Mouse (Mus musculus) embryonic facial prominence, embryonic 10.5 days (tissue): ENCODE data around the gene Opcml. TPM values are rescaled to one million over a fixed set of nuclear protein-coding genes. Genes with fewer than 3 reads are reported as not detected.

ENCODE experiments used
- DNase-seq: peaks from one replicate; pipeline ENCODE4 v3.0.0-alpha.2; 2017; ENCODE audit warnings: low spot score
- H3K27ac ChIP-seq: fragments of 300-500 bp; sonication (generic); replicated peaks from 2 replicates; pipeline ENCODE4 v1.5.1; 2016; ENCODE audit warnings: mild to moderate bottlenecking
- H3K27me3 ChIP-seq: fragments of 300-500 bp; sonication (generic); replicated peaks from 2 replicates; pipeline ENCODE4 v1.6.1; 2016; ENCODE audit warnings: low read depth, mild to moderate bottlenecking; ENCODE audit not compliant: poor library complexity, severe bottlenecking
- H3K36me3 ChIP-seq: fragments of 300-500 bp; sonication (generic); replicated peaks from 2 replicates; pipeline ENCODE4 v1.6.1; 2016; ENCODE audit warnings: mild to moderate bottlenecking, moderate library complexity
- H3K4me1 ChIP-seq: fragments of 300-500 bp; sonication (generic); 2 replicates; pipeline ENCODE4 v1.6.1; 2016
- H3K4me3 ChIP-seq: fragments of 300-500 bp; sonication (generic); 2 replicates; pipeline ENCODE4 v1.5.1; 2016; ENCODE audit warnings: mild to moderate bottlenecking, moderate library complexity
- H3K9me3 ChIP-seq: fragments of 300-500 bp; sonication (generic); 2 replicates; pipeline ENCODE4 v1.6.1; 2016; ENCODE audit warnings: mild to moderate bottlenecking
- WGBS: fragments of 180-500 bp; shearing (Covaris S2); methylation state at CpG from one replicate; pipeline ENCODE4 v1.1.7; 2016; 5-methylcytosine and 5-hydroxymethylcytosine counted together
- microRNA-seq: library from miRNA; unstranded; fragments of <30 nt; microRNA quantifications from one replicate; pipeline ENCODE4, GENCODE M21; 2017
- polyA plus RNA-seq: library from polyadenylated mRNA; unstranded; fragments of >200 nt; fragmentation: Nextera tagmentation; extraction: Ambion mirVana; gene quantifications from 2 replicates; pipeline ENCODE4 v1.2.1, GENCODE M21; 2016

Gene Opcml
- polyA plus RNA-seq, 1 experiment from 2014 or later: 0.52 TPM

- Histone ChIP-seq H3K4me3 (no peak overlapping the region), H3K27ac (no peak overlapping the region), H3K36me3 (no peaks in the 10 kb centered on the region), H3K9me3 (no peaks in the 10 kb centered on the region), H3K4me1 (no peaks in the 10 kb centered on the region), H3K27me3 (no peaks in the 10 kb centered on the region)
- no peak for DNase-seq
- WGBS: 74% methylated on average over 1 of the region's 1 CpGs
These were observed 1092.0 kb downstream of the Opcml start for GRCm38 (mm10) chr9:28882566-28882965.

GRCm38 (mm10) chr9:28891611-28892010 is 1101.0 kb downstream of the Opcml start:
- 89% methylated on average over 8 of the region's 8 CpGs for WGBS
- no peaks in the 10 kb centered on the region for H3K9me3 ChIP-seq
- H3K4me3 ChIP-seq: no peak overlapping the region

GRCm38 (mm10) chr9:28903291-28903690 is 1112.7 kb downstream of the Opcml start:
- WGBS: 89% methylated on average over 1 of the region's 1 CpGs
- DNase-seq: no peak

More at GRCm38 (mm10) chr9:28891611-28892010, 1101.0 kb downstream of the Opcml start:
- H3K27ac ChIP-seq: no peak overlapping the region
- H3K4me1 ChIP-seq: no peaks in the 10 kb centered on the region
- no peaks in the 10 kb centered on the region for H3K36me3 ChIP-seq
- no peak for DNase-seq
- H3K27me3 ChIP-seq: no peaks in the 10 kb centered on the region

GRCm38 (mm10) chr9:28909738-28910137 is 1119.2 kb downstream of the Opcml start:
- no peak for DNase-seq
- Histone ChIP-seq H3K9me3 (no peaks in the 10 kb centered on the region), H3K36me3 (no peaks in the 10 kb centered on the region), H3K27me3 (no peaks in the 10 kb centered on the region), H3K27ac (no peak overlapping the region), H3K4me1 (no peaks in the 10 kb centered on the region), H3K4me3 (no peak overlapping the region)
- 85% methylated on average over 4 of the region's 4 CpGs for WGBS

More at GRCm38 (mm10) chr9:28903291-28903690, 1112.7 kb downstream of the Opcml start:
- Histone ChIP-seq H3K27me3 (no peaks in the 10 kb centered on the region), H3K4me3 (no peak overlapping the region), H3K4me1 (no peaks in the 10 kb centered on the region), H3K9me3 (no peaks in the 10 kb centered on the region), H3K36me3 (no peaks in the 10 kb centered on the region), H3K27ac (no peak overlapping the region)

- DNase-seq: no peak
- no peak overlapping the region for H3K27ac ChIP-seq
- no peaks in the 10 kb centered on the region for H3K4me1 ChIP-seq
- H3K27me3 ChIP-seq: no peaks in the 10 kb centered on the region
- H3K36me3 ChIP-seq: no peaks in the 10 kb centered on the region
- WGBS: 66% methylated on average over 13 of the region's 13 CpGs
- H3K4me3 ChIP-seq: no peak overlapping the region
- no peaks in the 10 kb centered on the region for H3K9me3 ChIP-seq
These were observed 1121.1 kb downstream of the Opcml start for GRCm38 (mm10) chr9:28911571-28912185.

- Histone ChIP-seq H3K9me3 (no peaks in the 10 kb centered on the region), H3K27me3 (no peaks in the 10 kb centered on the region), H3K4me3 (no peak overlapping the region), H3K36me3 (no peaks in the 10 kb centered on the region), H3K4me1 (no peaks in the 10 kb centered on the region), H3K27ac (no peak overlapping the region)
- WGBS: 79% methylated on average over 2 of the region's 2 CpGs
- no peak for DNase-seq
These were observed 1141.5 kb downstream of the Opcml start for GRCm38 (mm10) chr9:28932069-28932468.

- Histone ChIP-seq H3K27ac (no peak overlapping the region), H3K4me3 (no peak overlapping the region), H3K4me1 (peaks cover 3% of the 10 kb centered on the region; the same call in 1 of the 2 replicates), H3K9me3 (no peaks in the 10 kb centered on the region), H3K36me3 (no peaks in the 10 kb centered on the region), H3K27me3 (no peaks in the 10 kb centered on the region; the same call in 1 of the 2 replicates)
- DNase-seq: no peak
- 86% methylated on average over 6 of the region's 6 CpGs for WGBS
These were observed 1146.6 kb downstream of the Opcml start for GRCm38 (mm10) chr9:28937163-28937562.

- no peaks in the 10 kb centered on the region for H3K36me3 ChIP-seq
- peaks cover 3% of the 10 kb centered on the region; the same call in 1 of the 2 replicates for H3K4me1 ChIP-seq
- H3K9me3 ChIP-seq: no peaks in the 10 kb centered on the region
- H3K4me3 ChIP-seq: no peak overlapping the region
- peak; percentile 22 for DNase-seq
- H3K27me3 ChIP-seq: no peaks in the 10 kb centered on the region; the same call in 1 of the 2 replicates
- 69% methylated on average over 2 of the region's 2 CpGs for WGBS
- H3K27ac ChIP-seq: no peak overlapping the region
These were observed 1147.4 kb downstream of the Opcml start for GRCm38 (mm10) chr9:28937980-28938379.

GRCm38 (mm10) chr9:28940901-28941300 is 1150.3 kb downstream of the Opcml start:
- peaks cover 3% of the 10 kb centered on the region; the same call in 1 of the 2 replicates for H3K4me1 ChIP-seq
- DNase-seq: no peak
- no peaks in the 10 kb centered on the region; the same call in 1 of the 2 replicates for H3K27me3 ChIP-seq
- no peaks in the 10 kb centered on the region for H3K9me3 ChIP-seq
- H3K27ac ChIP-seq: no peak overlapping the region
- H3K36me3 ChIP-seq: no peaks in the 10 kb centered on the region
- H3K4me3 ChIP-seq: no peak overlapping the region

- Histone ChIP-seq H3K27me3 (no peaks in the 10 kb centered on the region), H3K9me3 (no peaks in the 10 kb centered on the region), H3K27ac (no peak overlapping the region), H3K36me3 (no peaks in the 10 kb centered on the region), H3K4me3 (no peak overlapping the region), H3K4me1 (no peaks in the 10 kb centered on the region)
- 79% methylated on average over 1 of the region's 1 CpGs for WGBS
- no peak for DNase-seq
These were observed 1178.9 kb downstream of the Opcml start for GRCm38 (mm10) chr9:28969455-28969854.

Small RNA genes within 50 kb of the gene (microRNA-seq; reads per million reads assigned to microRNA genes)
- not detected for gene Gm44316
